Mouse (Mus musculus) stomach, postnatal 0 days (tissue): ENCODE measurements at regions not wholly inside any gene's neighbourhood (a gene's known extent, or its start where the extent isn't known, plus 50 kb on each side); places are given as distances from the start of the nearest gene placed in this dataset.

Experiments used
- ATAC-seq: fragments of 200-750 bp; cut with Nextera tagmentation; 2 replicates; pipeline ENCODE4 v1.8.0; 2017; ENCODE audit not compliant: low FRiP score, low TSS enrichment
- DNase-seq: peaks from one replicate; pipeline ENCODE4 v3.0.0-alpha.2; 2016; ENCODE audit warnings: low spot score
- H3K27ac ChIP-seq: fragments of 300-500 bp; sonication (generic); replicated peaks from 2 replicates; pipeline ENCODE4 v1.5.1; 2014; ENCODE audit warnings: mild to moderate bottlenecking, control low read depth
- H3K27me3 ChIP-seq: fragments of 300-500 bp; sonication (generic); 2 replicates; pipeline ENCODE4 v1.6.1; 2014; ENCODE audit warnings: low read length; ENCODE audit not compliant: control insufficient read depth, insufficient read depth
- H3K36me3 ChIP-seq: fragments of 300-500 bp; sonication (generic); 2 replicates; pipeline ENCODE4 v1.6.1; 2014; ENCODE audit warnings: low read length, mixed read lengths; ENCODE audit not compliant: control insufficient read depth, insufficient read depth
- H3K4me1 ChIP-seq: fragments of 300-500 bp; sonication (generic); replicated peaks from 2 replicates; pipeline ENCODE4 v1.6.1; 2014; ENCODE audit warnings: antibody characterized with exemption; ENCODE audit not compliant: control insufficient read depth, insufficient read depth
- H3K4me2 ChIP-seq: fragments of 300-500 bp; sonication (generic); replicated peaks from 2 replicates; pipeline ENCODE4 v1.6.1; 2014; ENCODE audit warnings: low read depth, mild to moderate bottlenecking, control low read depth, moderate library complexity
- H3K4me3 ChIP-seq: fragments of 300-500 bp; sonication (generic); 2 replicates; pipeline ENCODE4 v1.5.1; 2014; ENCODE audit warnings: low read depth, low read length, control low read depth
- H3K9ac ChIP-seq: fragments of 300-500 bp; sonication (generic); 2 replicates; pipeline ENCODE4 v1.6.1; 2014; ENCODE audit warnings: mild to moderate bottlenecking, low read length, control low read depth, mixed read lengths
- H3K9me3 ChIP-seq: fragments of 300-500 bp; sonication (generic); 2 replicates; pipeline ENCODE4 v1.6.1; 2016; ENCODE audit warnings: low read length; ENCODE audit not compliant: control insufficient read depth
- CTCF ChIP-seq: IDR thresholded peaks from 2 replicates; pipeline ENCODE4 v1.5.1; 2016; ENCODE audit warnings: antibody characterized with exemption, low read depth, mild to moderate bottlenecking, moderate library complexity
- EP300 ChIP-seq: optimal IDR thresholded peaks from 2 replicates; pipeline ENCODE3; 2016; ENCODE audit warnings: antibody characterized with exemption
- WGBS: fragments of 180-500 bp; shearing (Covaris S2); extraction: QIAGEN DNeasy Blood & Tissue Kit; methylation state at CpG from one replicate; pipeline ENCODE4 v1.1.7; 2014; 5-methylcytosine and 5-hydroxymethylcytosine counted together

DNA sequence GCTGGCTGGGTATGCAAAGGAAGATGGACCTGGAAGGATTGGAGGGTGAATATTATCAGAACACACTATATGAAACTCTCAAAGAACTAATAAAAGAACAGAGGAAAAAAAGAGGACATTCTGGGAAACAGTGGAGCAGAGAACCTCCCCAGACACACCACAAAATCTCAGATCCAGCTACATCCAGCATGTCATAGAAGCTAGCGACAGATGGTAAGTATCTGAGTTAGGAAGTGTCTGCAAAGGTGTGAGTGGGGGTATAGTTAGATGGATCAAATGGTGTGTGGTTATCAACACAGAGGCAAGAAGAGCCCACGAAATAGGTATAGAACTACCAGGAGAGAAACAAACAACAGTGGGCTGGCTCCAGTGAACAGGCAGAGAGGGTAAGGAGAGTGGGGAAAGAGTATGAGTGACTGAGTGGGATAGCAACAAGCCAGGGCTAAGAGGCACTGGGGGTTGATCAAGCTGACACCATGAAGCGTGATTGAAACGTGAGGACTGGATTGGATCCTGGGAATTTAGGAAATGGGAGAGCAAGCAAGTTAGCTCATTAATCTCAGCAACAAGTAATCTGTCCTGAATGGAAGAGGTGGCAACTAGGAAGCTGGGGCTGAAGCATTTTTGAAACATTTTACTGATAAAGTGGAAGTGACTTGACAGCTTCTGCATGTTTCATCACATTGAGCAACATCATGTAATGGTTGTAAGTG lies 114.9 kb upstream of the Kirrel3 start:
- no peak for TF ChIP-seq EP300
- no peak for TF ChIP-seq CTCF
- H3K4me2 ChIP-seq, result no peak overlapping the region
- no peaks in the 10 kb centered on the region for H3K36me3 ChIP-seq
- H3K9me3 ChIP-seq, result no peaks in the 10 kb centered on the region
- H3K4me1 ChIP-seq, result no peaks in the 10 kb centered on the region
- 72% methylated on average over 4 of the region's 4 CpGs for WGBS
- no peak overlapping the region for H3K4me3 ChIP-seq
- H3K27ac ChIP-seq, result no peak overlapping the region
- H3K27me3 ChIP-seq, result no peaks in the 10 kb centered on the region
- DNase-seq (no peak), ATAC-seq (no peak)
- no peak overlapping the region for H3K9ac ChIP-seq

DNA sequence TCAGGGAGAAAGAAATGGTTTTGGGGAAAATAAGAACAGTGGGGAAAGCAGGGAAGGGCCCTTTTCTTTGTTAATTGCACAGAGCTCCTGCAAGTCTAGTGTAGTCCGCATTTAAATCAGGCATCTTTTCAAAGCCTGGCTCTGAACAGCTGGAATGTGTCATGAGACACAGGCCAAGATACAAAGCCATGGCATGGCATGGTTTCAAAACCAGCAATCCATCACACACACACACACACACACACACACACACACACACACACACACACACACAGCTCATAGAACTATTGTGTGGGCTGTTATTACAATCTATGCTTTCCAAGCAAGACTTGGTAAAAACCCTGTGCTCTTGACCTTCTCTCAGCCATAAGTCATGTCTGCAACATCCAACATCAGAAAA lies 110.5 kb upstream of the Kirrel3 start:
- H3K27me3 ChIP-seq, result no peaks in the 10 kb centered on the region
- no peaks in the 10 kb centered on the region for H3K9me3 ChIP-seq
- DNase-seq (no peak), ATAC-seq (no peak)
- H3K9ac ChIP-seq, result no peak overlapping the region
- H3K36me3 ChIP-seq, result no peaks in the 10 kb centered on the region
- WGBS, result 59% methylated on average over 1 of the region's 1 CpGs
- H3K27ac ChIP-seq, result no peak overlapping the region
- no peak overlapping the region for H3K4me2 ChIP-seq
- no peak overlapping the region for H3K4me3 ChIP-seq
- TF ChIP-seq EP300, result no peak
- TF ChIP-seq CTCF, result no peak
- H3K4me1 ChIP-seq, result no peaks in the 10 kb centered on the region

DNA sequence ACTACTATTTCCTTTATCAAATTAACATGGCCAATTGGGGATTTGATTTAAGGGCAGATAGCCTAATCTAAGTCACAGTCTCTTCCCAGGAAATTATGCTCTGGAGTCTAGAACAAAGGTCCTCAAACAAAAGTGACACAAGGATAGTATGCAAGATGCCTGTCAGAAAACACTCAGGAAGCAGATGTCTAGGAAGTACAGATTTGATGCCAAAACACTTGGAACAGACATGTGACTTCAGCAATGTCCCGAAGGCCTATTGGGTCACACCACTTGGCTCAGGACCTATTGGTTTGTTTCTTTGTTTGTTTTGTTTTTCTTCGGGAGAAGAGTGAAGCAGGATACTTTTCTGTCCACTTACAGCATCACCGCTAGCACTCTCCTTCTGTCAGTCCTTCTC lies 105.7 kb upstream of the Kirrel3 start:
- H3K27me3 ChIP-seq, result no peaks in the 10 kb centered on the region
- ATAC-seq (no peak), DNase-seq (no peak)
- H3K9me3 ChIP-seq, result no peaks in the 10 kb centered on the region
- H3K4me1 ChIP-seq, result no peaks in the 10 kb centered on the region
- no peak overlapping the region for H3K4me3 ChIP-seq
- no peak overlapping the region for H3K9ac ChIP-seq
- H3K36me3 ChIP-seq, result no peaks in the 10 kb centered on the region
- no peak for TF ChIP-seq CTCF
- no peak for TF ChIP-seq EP300
- H3K27ac ChIP-seq, result no peak overlapping the region
- 77% methylated on average over 3 of the region's 3 CpGs for WGBS
- H3K4me2 ChIP-seq, result no peak overlapping the region

DNA sequence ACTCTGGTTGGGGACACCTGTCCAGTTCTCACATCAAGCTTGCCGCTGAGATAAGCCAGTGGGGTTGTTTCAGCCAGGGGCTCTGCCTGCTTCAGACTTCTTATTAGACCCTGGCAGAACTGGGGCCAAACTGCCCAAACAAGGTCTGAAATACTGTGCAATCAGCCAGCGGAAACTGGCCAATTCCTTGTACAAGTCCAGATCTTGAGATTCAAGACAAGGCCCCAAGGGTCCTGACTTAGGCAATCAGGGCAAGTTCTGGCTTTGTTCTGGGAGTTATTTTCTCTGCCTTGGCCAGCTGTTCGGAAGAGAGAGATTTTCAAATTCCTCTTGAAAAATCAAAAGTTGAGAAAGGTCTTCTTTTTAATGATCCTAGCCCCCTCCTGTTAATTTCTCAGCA lies 104.1 kb upstream of the Kirrel3 start:
- H3K9ac ChIP-seq, result no peak overlapping the region
- DNase-seq (no peak), ATAC-seq (no peak)
- no peak overlapping the region for H3K4me2 ChIP-seq
- H3K4me1 ChIP-seq, result no peaks in the 10 kb centered on the region
- no peaks in the 10 kb centered on the region for H3K27me3 ChIP-seq
- WGBS, result 75% methylated on average over 3 of the region's 3 CpGs
- no peak overlapping the region for H3K4me3 ChIP-seq
- no peak for TF ChIP-seq EP300
- H3K9me3 ChIP-seq, result no peaks in the 10 kb centered on the region
- no peaks in the 10 kb centered on the region for H3K36me3 ChIP-seq
- H3K27ac ChIP-seq, result no peak overlapping the region

DNA sequence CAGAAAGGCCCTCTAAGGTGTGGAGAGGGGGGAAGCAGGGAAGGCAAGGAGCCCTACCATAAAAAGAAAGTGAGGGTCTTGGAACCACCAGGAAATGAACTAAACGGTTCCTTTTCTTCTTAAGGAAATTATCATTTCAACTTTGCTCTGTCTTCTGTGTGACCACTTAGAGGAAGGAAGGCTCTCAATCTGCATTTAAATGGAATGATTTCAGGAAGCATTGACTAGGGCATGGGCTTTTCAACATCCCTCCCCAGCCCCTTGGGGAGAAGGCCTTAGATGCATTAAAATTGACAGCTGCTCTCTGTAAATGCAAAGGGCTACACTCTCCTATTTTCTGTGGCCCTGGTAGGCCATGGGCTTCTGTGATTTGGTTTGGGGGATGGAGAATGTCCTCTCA lies 103.5 kb upstream of the Kirrel3 start:
- H3K4me1 ChIP-seq, result no peaks in the 10 kb centered on the region
- H3K27me3 ChIP-seq, result no peaks in the 10 kb centered on the region
- TF ChIP-seq EP300 (no peak), CTCF (no peak)
- H3K4me2 ChIP-seq, result no peak overlapping the region
- 55% methylated on average over 1 of the region's 1 CpGs for WGBS
- no peaks in the 10 kb centered on the region for H3K9me3 ChIP-seq
- no peak overlapping the region for H3K4me3 ChIP-seq
- ATAC-seq (no peak), DNase-seq (no peak)
- H3K27ac ChIP-seq, result no peak overlapping the region
- H3K36me3 ChIP-seq, result no peaks in the 10 kb centered on the region
- no peak overlapping the region for H3K9ac ChIP-seq

DNA sequence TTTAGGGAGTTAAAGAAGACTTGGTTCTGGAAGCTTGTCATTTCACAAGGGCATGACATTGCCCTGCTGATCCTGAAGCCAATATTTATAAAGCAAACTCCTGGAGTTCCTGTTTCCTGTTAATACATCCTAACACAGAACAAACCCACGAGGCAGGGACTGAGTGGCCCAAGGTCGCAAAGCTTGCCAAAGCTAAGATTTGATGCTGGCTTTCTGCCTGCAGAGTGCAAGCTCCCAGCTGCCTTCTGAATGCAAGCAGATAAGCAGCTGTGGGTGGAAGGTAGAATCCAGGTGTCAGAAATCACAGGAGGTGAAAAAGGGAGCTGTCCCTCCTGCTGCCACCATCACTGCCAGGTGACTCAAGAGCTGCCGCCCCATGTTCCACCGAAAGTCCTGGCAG lies 99.6 kb upstream of the Kirrel3 start:
- H3K4me2 ChIP-seq, result no peak overlapping the region
- no peak for TF ChIP-seq EP300
- TF ChIP-seq CTCF, result no peak
- H3K27me3 ChIP-seq, result no peaks in the 10 kb centered on the region
- H3K4me1 ChIP-seq, result no peaks in the 10 kb centered on the region
- WGBS, result 37% methylated on average over 4 of the region's 4 CpGs
- no peaks in the 10 kb centered on the region for H3K9me3 ChIP-seq
- DNase-seq, result peak; percentile 18
- no peak overlapping the region for H3K27ac ChIP-seq
- ATAC-seq, result peak; percentile 35; the same call in 1 of the 2 replicates
- no peaks in the 10 kb centered on the region for H3K36me3 ChIP-seq
- H3K4me3 ChIP-seq, result no peak overlapping the region
- H3K9ac ChIP-seq, result no peak overlapping the region
